Mouse (Mus musculus): ENCODE measurements around the gene H2-M3.

- TF ChIP-seq POLR2A (IDR thresholded peaks at IDR 0.05; ENCODE audit: insufficient read depth, low read depth, low read length) (no peak), CTCF (IDR thresholded peaks at IDR 0.05) (peak; percentile 23; the same call in 1 of the 2 replicates)
Measured at GRCm38 (mm10) chr17:37308483-37308882, 38.5 kb downstream of the H2-M3 start.

Data from heart, adult 2 months (tissue).